Mouse (Mus musculus): ENCODE data around the gene Tnfrsf25. TPM values are rescaled to one million over a fixed set of nuclear protein-coding genes. Genes with fewer than 3 reads are reported as not detected.

Tnfrsf25 gene
- polyA plus RNA-seq (2017; shearing (Covaris generic)), result 177 TPM

GRCm38 (mm10) chr4:152115921-152116612 lies at the start of gene Tnfrsf25:
Gene Tnfrsf25, plus strand, starts transcription at chr4:152115934.

GRCm38 (mm10) chr4:152072121-152072601 lies 43.6 kb upstream of the Tnfrsf25 start, which contains the start of gene Plekhg5:
Gene Plekhg5, plus strand, starts transcription at chr4:152072498.

DNA sequence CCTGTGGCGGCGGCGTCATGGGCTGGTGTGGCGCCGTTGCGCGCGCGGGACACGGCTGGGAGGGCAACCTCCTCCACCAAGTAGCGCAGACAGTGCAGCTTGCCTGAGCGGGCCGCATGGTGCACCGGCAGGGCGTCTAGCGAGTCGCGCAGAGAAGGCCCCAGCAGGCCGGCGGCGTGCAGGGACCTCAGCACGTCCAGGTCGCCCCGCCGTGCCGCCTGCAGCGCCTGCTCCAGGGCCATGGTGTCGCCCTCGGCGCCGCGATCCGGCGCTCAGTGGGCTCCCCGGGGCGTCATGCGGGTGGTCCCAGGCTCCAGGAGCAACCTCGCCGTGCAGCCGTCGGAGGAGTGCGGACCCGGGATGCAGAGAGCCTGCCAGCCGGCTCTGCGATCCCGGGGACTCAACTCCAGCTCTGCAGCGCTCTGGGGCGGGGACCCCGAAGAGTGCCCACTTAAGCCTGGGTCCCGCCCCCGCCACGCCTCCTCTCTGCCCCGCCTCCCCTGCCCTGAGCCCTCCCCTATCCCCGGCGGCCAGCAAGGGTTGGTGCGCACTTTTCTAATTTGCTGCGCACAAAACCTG lies 36.3 kb downstream of the Tnfrsf25 start, which contains the start of gene Espn:
Gene Espn, minus strand, starts transcription at position 406 of the 579 bp plus-strand sequence.

GRCm38 (mm10) chr4:152158585-152159284 lies 43.0 kb downstream of the Tnfrsf25 start, which contains the start of gene Hes2:
Gene Hes2, plus strand, starts transcription at chr4:152158867.

Other genes with a start within 250 kb of the Tnfrsf25 start
- gene Dnajc11, start 182.2 kb upstream of the Tnfrsf25 start, polyA plus RNA-seq (2017; shearing (Covaris generic)), result 34.3 TPM
- 85.0 TPM for gene Thap3, start 126.9 kb upstream of the Tnfrsf25 start, polyA plus RNA-seq (2017; shearing (Covaris generic))
- gene Phf13, start 119.7 kb upstream of the Tnfrsf25 start, polyA plus RNA-seq (2017; shearing (Covaris generic)), result 51.7 TPM
- gene Klhl21, start 107.1 kb upstream of the Tnfrsf25 start, polyA plus RNA-seq (2017; shearing (Covaris generic)), result 37.8 TPM
- gene Zbtb48, start 88.3 kb upstream of the Tnfrsf25 start, polyA plus RNA-seq (2017; shearing (Covaris generic)), result 23.0 TPM
- gene Tas1r1, start 77.4 kb upstream of the Tnfrsf25 start, polyA plus RNA-seq (2017; shearing (Covaris generic)), result not detected
- gene Nol9, start 76.6 kb upstream of the Tnfrsf25 start, polyA plus RNA-seq (2017; shearing (Covaris generic)), result 40.1 TPM
- gene Plekhg5, start 43.4 kb upstream of the Tnfrsf25 start, polyA plus RNA-seq (2017; shearing (Covaris generic)), result 5.4 TPM
- 38.1 TPM for gene Espn, start 36.4 kb downstream of the Tnfrsf25 start, polyA plus RNA-seq (2017; shearing (Covaris generic))
- gene Hes2, start 42.9 kb downstream of the Tnfrsf25 start, polyA plus RNA-seq (2017; shearing (Covaris generic)), result not detected
- gene Acot7, start 62.2 kb downstream of the Tnfrsf25 start, polyA plus RNA-seq (2017; shearing (Covaris generic)), result 88.1 TPM
- gene Gpr153, start 158.3 kb downstream of the Tnfrsf25 start, polyA plus RNA-seq (2017; shearing (Covaris generic)), result 0.20 TPM
- gene Hes3, start 175.7 kb downstream of the Tnfrsf25 start, polyA plus RNA-seq (2017; shearing (Covaris generic)), result not detected
- gene Icmt, start 181.3 kb downstream of the Tnfrsf25 start, polyA plus RNA-seq (2017; shearing (Covaris generic)), result 20.6 TPM
- not detected for gene Rnf207, start 203.1 kb downstream of the Tnfrsf25 start, polyA plus RNA-seq (2017; shearing (Covaris generic))
- 461 TPM for gene Rpl22, start 209.8 kb downstream of the Tnfrsf25 start, polyA plus RNA-seq (2017; shearing (Covaris generic))
- not detected for gene Chd5, start 222.7 kb downstream of the Tnfrsf25 start, polyA plus RNA-seq (2017; shearing (Covaris generic))